Mouse (Mus musculus) hindbrain, embryonic 10.5 days (tissue): Measurements from ENCODE around the gene Eif3k. TPM values are rescaled to one million over a fixed set of nuclear protein-coding genes. Genes with fewer than 3 reads are reported as not detected.

ENCODE experiments used
- DNase-seq: peaks from one replicate; pipeline ENCODE4 v3.0.0-alpha.2; 2017; ENCODE audit warnings: low spot score
- H3K27ac ChIP-seq: fragments of 300-500 bp; sonication (generic); 2 replicates; pipeline ENCODE4 v1.5.1; 2016; ENCODE audit warnings: mild to moderate bottlenecking, moderate library complexity
- H3K27me3 ChIP-seq: fragments of 300-500 bp; sonication (generic); 2 replicates; pipeline ENCODE4 v1.6.1; 2016; ENCODE audit warnings: mild to moderate bottlenecking; ENCODE audit not compliant: poor library complexity, insufficient read depth, severe bottlenecking
- H3K36me3 ChIP-seq: fragments of 300-500 bp; sonication (generic); 2 replicates; pipeline ENCODE4 v1.6.1; 2016; ENCODE audit warnings: mild to moderate bottlenecking, moderate library complexity
- H3K4me1 ChIP-seq: fragments of 300-500 bp; sonication (generic); replicated peaks from 2 replicates; pipeline ENCODE4 v1.6.1; 2016; ENCODE audit warnings: mild to moderate bottlenecking
- H3K4me3 ChIP-seq: fragments of 300-500 bp; sonication (generic); 2 replicates; pipeline ENCODE4 v1.5.1; 2016; ENCODE audit warnings: mild to moderate bottlenecking, moderate library complexity
- H3K9me3 ChIP-seq: fragments of 300-500 bp; sonication (generic); 2 replicates; pipeline ENCODE4 v1.6.1; 2016; ENCODE audit warnings: mild to moderate bottlenecking, moderate library complexity
- WGBS: fragments of 180-500 bp; shearing (Covaris S2); methylation state at CpG from one replicate; pipeline ENCODE4 v1.1.7; 2016; 5-methylcytosine and 5-hydroxymethylcytosine counted together
- polyA plus RNA-seq: library from polyadenylated mRNA; unstranded; fragments of >200 nt; fragmentation: Nextera tagmentation; extraction: Ambion mirVana; gene quantifications from 2 replicates; pipeline ENCODE4 v1.2.1, GENCODE M21; 2016

The Eif3k gene
- polyA plus RNA-seq, 1 experiment from 2014 or later: 432 TPM

DNA sequence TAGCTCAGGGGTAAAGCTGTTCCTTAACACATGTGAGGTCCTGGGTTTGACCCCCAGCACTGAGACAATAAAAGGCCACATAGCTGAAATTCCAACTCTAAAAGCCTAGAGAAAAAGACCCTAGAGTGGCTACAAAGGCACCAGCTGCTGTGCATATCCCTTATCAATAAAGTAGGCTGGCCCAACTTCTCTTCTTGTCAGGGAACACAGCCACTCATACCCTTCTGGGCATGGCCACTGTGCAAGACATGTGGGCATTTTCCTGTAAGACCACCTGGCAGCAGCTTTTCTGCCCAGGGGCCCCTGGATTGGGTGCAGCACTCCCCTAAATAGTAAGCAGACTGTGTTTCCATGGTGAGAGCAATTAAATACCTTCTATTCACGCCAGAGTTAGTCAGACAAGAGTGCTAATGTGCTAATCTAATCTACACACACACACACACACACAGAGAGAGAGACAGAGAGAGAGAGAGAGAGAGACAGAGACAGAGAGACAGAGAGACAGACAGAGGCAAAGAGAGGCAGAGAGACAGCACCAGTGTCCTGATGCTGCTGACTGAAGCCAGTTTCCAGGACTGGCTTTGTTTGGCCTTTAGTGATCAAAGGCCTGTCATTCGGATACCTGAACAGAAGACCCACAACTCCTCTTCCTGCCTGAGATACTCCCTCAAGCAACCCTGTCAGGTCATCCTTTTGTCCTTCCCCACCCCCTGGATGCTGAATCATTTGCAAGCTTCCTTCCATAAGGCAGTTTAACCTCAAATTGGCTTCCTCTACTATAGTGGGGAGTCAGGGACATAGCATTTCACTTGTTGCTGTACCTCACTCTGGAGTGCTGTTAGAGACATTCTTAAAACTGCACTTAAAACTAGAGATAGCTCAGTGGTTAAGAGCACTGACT lies 27.9 kb downstream of the Eif3k start:
- Histone ChIP-seq H3K36me3 (peaks cover 42% of the 10 kb centered on the region), H3K4me3 (peak overlapping the region; percentile 30), H3K4me1 (peaks cover 92% of the 10 kb centered on the region)

DNA sequence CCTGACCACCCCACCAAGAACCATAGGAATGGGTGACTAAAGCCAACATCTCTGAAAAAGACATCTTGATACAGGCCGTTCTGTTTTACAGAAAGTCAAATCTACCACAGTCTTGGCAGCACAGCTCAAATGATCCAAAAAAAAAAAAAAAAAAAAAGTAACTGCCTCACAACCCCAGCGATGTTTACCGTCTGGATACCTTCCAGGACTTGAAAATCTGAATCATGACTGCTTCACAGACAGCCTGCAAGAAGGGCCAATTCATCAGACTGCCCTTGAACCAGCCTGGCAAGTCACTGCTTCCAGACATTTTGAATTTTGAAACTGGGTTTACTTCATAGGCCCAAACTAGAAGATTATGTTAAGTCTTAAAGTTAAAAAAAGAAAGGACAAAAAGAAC lies 28.9 kb downstream of the Eif3k start:
- H3K27me3 ChIP-seq: no peaks in the 10 kb centered on the region
- 57% methylated on average over 3 of the region's 3 CpGs for WGBS
- DNase-seq: no peak
- peaks cover 47% of the 10 kb centered on the region for H3K36me3 ChIP-seq
- peak overlapping the region; percentile 87 for H3K27ac ChIP-seq
- H3K4me3 ChIP-seq: no peak overlapping the region
- no peaks in the 10 kb centered on the region for H3K9me3 ChIP-seq
- peaks cover 92% of the 10 kb centered on the region for H3K4me1 ChIP-seq

More for the DNA sequence above, 27.9 kb downstream of the Eif3k start:
- no peaks in the 10 kb centered on the region for H3K9me3 ChIP-seq
- H3K27me3 ChIP-seq: no peaks in the 10 kb centered on the region
- DNase-seq: peak; percentile 65
- H3K27ac ChIP-seq: peak overlapping the region; percentile 87
- WGBS: 5% methylated on average over 2 of the region's 2 CpGs

DNA sequence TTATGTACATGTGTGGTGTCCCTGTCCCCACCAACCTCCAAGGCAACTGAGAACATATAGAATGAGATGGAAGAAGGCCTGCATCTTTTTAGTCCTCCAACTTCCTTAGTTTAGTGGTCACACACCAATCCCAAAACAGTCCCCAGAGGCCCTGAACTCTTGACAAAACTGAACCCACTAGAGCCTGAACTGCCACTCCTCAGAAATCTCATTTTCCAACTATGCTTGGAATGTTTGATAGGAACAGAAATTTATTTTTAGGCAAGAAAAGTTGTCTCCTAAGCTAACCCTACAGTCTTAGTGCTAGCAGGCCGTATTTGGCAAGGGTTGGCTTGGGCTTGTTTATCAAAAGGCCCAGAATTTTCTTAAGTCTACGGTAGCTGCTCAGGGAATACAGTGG lies 29.9 kb downstream of the Eif3k start:
- DNase-seq: no peak
- Histone ChIP-seq H3K27ac (peak overlapping the region; percentile 87), H3K4me3 (no peak overlapping the region; the same call in 1 of the 2 replicates), H3K27me3 (no peaks in the 10 kb centered on the region), H3K4me1 (peaks cover 92% of the 10 kb centered on the region), H3K36me3 (peaks cover 47% of the 10 kb centered on the region), H3K9me3 (no peaks in the 10 kb centered on the region)
- 91% methylated on average over 2 of the region's 2 CpGs for WGBS

DNA sequence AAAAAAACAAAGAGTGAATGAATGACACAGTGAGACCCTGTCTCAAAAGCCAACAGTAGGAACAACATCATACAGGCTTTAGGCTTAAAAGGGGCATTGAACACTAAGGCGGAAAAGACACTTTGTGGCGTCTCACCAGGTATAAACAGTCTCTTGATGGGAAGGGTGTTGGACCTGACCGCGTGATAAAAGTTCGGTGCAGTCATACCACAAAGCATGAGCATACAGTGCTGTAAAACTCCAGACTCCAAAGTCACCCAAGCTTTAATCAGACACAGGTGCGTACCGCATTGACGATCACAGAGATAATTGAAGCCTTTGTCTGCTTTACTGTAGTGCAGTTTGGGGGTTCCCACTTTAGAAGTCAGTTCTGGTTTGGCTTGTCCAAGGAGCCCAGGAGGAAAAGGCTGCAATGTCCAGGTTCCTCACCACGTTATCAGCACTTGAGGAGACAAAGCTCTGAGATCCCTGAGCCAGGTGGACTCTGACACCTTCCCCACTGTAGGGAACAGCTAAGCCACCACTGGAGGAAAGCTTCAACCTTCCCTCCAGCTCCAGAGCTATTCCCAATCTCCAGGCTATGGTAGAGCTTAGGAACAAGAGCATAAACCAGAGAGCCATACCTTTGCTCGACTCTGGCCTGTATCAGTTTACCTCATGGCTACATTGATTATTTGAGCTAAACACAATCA lies 31.2 kb downstream of the Eif3k start:
- peaks cover 98% of the 10 kb centered on the region for H3K4me1 ChIP-seq
- no peak for DNase-seq
- no peaks in the 10 kb centered on the region for H3K9me3 ChIP-seq
- H3K27ac ChIP-seq: 0 out of 2 replicates have a peak overlapping the region, but pooled peaks have one; percentile 18
- 91% methylated on average over 10 of the region's 10 CpGs for WGBS
- no peaks in the 10 kb centered on the region for H3K27me3 ChIP-seq
- H3K36me3 ChIP-seq: peaks cover 41% of the 10 kb centered on the region
- no peak overlapping the region for H3K4me3 ChIP-seq

DNA sequence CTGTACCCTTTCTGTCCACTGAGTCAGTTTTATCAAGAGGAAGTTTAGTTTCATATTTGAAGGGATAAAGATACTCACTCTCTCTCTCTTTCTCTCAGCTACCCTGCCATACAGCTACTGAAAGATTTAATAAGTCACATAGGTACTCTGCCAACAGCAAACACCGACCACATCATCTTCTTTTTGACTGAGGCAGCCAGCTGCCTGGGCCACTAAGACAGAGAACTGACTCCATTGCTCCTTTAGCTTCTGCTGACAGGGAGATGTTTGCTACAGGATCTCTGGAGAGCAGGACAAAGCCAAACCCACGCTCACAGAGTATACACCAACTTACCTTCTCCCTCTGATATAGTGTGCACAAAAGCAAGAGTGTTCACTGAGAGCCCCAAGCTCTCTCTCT lies 32.4 kb downstream of the Eif3k start:
- no peak overlapping the region for H3K4me3 ChIP-seq
- peaks cover 97% of the 10 kb centered on the region for H3K4me1 ChIP-seq
- peak overlapping the region; percentile 70 for H3K27ac ChIP-seq
- H3K36me3 ChIP-seq: peaks cover 35% of the 10 kb centered on the region
- no peak for DNase-seq
- H3K27me3 ChIP-seq: no peaks in the 10 kb centered on the region
- H3K9me3 ChIP-seq: no peaks in the 10 kb centered on the region
- 84% methylated on average over 2 of the region's 2 CpGs for WGBS

DNA sequence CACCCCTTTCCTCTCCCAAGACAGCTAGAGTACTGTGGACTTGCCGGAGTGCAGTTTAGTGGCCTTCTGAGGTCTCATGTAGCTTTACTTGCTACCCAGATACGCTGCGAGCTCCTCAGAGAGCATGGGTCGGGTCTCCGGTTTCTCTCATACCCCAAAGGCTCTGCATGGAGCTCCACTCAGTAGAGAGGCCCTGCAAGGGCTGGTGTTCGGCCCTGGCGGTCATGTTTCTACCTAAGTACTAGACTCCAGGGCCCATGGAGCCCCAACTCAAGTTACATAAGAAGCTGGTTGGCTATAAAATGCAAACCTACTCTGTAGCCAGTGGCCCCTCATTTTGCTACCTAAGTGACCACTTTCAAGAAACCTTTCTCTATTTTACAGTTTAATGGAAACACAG lies 32.9 kb downstream of the Eif3k start:
- Histone ChIP-seq H3K4me1 (peaks cover 94% of the 10 kb centered on the region), H3K27me3 (no peaks in the 10 kb centered on the region), H3K27ac (peak overlapping the region; percentile 70), H3K4me3 (no peak overlapping the region), H3K36me3 (peaks cover 37% of the 10 kb centered on the region), H3K9me3 (no peaks in the 10 kb centered on the region)
- no peak for DNase-seq
- WGBS: 88% methylated on average over 7 of the region's 7 CpGs

DNA sequence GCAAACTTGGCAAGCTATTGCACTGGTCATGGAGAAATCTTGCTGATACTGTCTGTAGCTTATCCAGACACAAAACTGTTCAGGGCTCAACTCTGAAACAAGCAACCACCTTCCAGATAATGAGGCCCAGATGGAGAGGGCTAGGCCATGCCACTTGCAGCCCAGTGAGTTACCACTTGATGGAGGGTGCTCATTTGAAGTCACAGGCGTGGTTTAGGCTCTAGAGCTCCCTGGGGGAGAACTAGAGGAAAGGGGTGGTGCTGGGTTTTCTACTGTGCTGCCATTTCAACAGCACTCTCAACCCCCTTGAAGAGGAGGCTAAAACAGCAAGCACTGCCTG lies 35.4 kb downstream of the Eif3k start:
- no peaks in the 10 kb centered on the region for H3K9me3 ChIP-seq
- WGBS: 33% methylated on average over 1 of the region's 1 CpGs
- peak overlapping the region; percentile 83 for H3K27ac ChIP-seq
- no peak overlapping the region for H3K4me3 ChIP-seq
- DNase-seq: peak; percentile 39
- H3K36me3 ChIP-seq: peaks cover 52% of the 10 kb centered on the region
- no peaks in the 10 kb centered on the region for H3K27me3 ChIP-seq
- peaks cover 85% of the 10 kb centered on the region for H3K4me1 ChIP-seq

DNA sequence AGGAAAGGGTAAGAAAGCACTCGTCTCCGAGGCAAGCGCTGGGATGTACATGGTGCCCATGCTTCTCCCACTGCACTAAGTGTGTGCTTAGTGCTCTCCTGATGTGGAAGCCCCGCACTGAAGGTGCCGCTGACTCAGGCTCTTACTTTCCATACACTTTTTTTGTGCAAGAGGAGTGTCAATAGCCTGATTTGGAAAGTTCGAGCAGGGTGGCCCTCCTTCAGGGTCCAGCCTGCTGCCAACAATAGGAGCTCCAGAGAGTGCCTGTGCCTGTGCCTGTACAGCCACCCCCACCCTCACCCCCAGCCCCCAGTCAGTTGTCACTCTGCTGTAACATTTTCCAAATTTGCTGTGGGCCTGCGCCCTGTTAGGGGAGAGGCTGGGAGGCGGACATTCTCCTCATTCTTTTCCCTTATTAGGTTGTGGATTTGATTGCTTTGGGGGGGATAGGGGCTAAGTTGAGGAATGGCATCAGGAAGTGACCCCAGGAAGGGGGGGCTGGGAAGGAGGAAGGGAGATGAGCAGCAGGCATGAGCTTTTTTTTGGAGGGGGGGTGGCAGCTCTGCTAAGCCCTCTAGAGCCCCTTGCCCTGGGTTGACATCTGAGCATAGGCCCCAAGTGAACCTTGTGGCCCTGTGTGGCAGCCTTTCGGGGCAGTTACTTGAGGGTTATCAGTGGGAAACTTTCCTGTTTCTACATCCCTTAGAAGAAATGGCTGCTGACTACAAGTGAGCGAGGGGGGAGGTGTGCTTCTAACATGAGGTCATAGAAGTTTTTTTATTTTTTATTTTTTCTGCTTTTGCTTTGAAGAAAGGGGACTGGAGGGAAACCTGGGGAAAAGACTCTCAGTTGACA lies 36.0 kb downstream of the Eif3k start:
- no peaks in the 10 kb centered on the region for H3K9me3 ChIP-seq
- H3K27me3 ChIP-seq: no peaks in the 10 kb centered on the region
- peaks cover 54% of the 10 kb centered on the region for H3K36me3 ChIP-seq
- 0 out of 2 replicates have a peak overlapping the region, but pooled peaks have one; percentile 11 for H3K4me3 ChIP-seq
- peaks cover 84% of the 10 kb centered on the region for H3K4me1 ChIP-seq
- DNase-seq: peak; percentile 63
- 33% methylated on average over 10 of the region's 10 CpGs for WGBS
- peak overlapping the region; percentile 83 for H3K27ac ChIP-seq

DNA sequence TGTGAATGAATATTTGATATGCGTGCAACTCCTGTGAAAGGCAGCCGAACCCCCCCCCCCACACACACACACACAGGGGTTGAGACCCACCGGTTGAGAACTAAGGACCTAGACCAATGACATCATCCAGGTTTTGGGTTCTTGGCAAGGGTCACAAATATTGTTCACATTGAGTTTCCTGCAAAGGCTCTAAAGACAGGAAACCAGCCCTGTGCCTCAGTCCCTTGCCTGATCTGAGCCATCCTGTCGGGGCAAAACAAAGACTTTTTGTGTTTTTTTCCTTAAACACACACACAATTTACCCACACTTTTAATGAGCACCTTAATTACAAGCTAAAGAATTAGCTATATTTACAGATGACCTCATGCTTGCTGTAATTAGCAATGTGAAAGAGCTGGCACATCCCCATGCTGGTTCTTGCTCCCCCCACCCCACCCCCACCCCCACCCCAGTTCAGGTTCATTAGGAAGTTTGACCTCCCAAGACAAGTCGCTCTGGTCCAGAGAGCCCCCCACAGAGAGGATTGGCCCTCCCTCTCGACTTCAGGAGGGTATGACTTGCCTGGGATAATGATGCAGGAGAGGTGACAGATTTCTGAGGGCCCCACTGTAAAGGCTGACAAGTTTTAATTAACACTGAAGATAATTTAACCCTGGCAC lies 36.8 kb downstream of the Eif3k start:
- Histone ChIP-seq H3K27ac (peak overlapping the region; percentile 83), H3K36me3 (peaks cover 55% of the 10 kb centered on the region), H3K9me3 (no peaks in the 10 kb centered on the region), H3K27me3 (no peaks in the 10 kb centered on the region), H3K4me3 (0 out of 2 replicates have a peak overlapping the region, but pooled peaks have one; percentile 11), H3K4me1 (peaks cover 83% of the 10 kb centered on the region)
- 56% methylated on average over 6 of the region's 6 CpGs for WGBS
- no peak for DNase-seq

DNA sequence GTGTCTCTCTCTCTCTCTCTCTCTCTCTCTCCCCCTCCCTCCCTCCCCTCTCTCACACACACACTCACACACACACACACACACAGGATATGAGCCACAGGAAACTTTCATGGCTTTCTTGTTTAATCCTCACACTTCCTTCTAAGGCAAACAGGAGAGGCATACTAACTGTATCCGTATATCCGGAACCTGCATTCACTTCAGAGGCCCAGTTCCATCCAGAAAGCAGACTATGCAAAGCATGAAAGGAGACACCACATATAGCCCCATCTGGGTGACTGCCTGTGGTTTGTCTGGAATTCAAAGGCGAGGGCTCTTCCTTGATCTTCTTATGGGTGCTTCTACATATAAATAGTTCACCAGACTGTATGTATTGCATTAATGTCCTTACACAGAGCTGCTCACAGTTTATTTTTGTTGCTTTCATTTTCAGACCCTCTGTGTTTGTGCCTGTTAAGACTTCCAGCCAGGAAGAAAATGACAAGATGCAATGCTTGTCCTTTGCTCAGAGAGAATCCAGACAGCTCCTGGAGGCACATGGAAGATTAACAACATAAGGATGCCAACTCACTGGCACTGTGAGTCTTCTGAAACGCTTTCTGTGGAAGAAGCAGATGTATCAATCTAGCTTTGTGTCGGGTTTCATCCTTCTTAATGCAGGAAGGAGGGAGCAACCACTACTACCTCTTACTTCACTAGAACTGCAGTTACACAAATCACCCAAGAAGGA lies 38.0 kb downstream of the Eif3k start:
- no peak for DNase-seq
- peaks cover 49% of the 10 kb centered on the region for H3K36me3 ChIP-seq
- H3K27ac ChIP-seq: peak overlapping the region; percentile 50; the same call in 1 of the 2 replicates
- H3K4me1 ChIP-seq: peaks cover 83% of the 10 kb centered on the region
- H3K4me3 ChIP-seq: no peak overlapping the region
- H3K9me3 ChIP-seq: no peaks in the 10 kb centered on the region
- H3K27me3 ChIP-seq: no peaks in the 10 kb centered on the region
- WGBS: 76% methylated on average over 5 of the region's 5 CpGs

DNA sequence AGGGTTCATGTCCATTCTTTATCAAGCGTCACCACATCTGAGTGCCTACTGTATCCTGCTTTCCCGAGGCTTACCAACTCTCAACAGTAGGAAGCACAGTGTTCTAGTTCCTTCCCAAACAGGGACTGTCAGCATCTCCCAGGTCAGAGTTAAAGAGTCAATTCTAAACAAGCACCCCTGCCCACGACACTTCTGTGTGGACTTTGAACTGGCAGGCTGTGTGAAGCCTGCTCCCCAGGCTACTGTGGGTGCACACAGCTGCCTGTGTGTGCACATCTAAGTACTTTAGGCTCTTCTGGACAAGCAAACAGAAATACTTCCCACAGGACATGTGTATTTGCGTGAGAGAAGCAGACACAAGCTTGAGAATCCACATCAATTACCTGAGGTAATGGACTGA lies 40.1 kb downstream of the Eif3k start:
- DNase-seq: no peak
- Histone ChIP-seq H3K9me3 (no peaks in the 10 kb centered on the region), H3K27me3 (no peaks in the 10 kb centered on the region), H3K4me3 (no peak overlapping the region), H3K4me1 (peaks cover 76% of the 10 kb centered on the region), H3K36me3 (peaks cover 46% of the 10 kb centered on the region), H3K27ac (no peak overlapping the region)
- WGBS: 85% methylated on average over 4 of the region's 4 CpGs
